ENCODE assay signal across 8 mouse cellular contexts in genomic region chr13:56134031-56134430, GRCm38 (mm10). TPM values are rescaled to one million over a fixed set of nuclear protein-coding genes. Genes with fewer than 3 reads are reported as not detected.
DNase-seq lines count a peak whose midpoint lies in the region; ATAC-seq and TF ChIP-seq lines count a peak whose summit lies in the region.

No protein-coding gene starts in this region.

- DNase-seq in kidney, postnatal 36 days, result no peak
- DNase-seq in MEL (ENCODE audit: low read depth, low spot score), result peak; percentile 62
- DNase-seq in layer of hippocampus, postnatal 25 days (ENCODE audit: extremely low spot score in 1 of 2, low spot score in 1 of 2), result no peak
- DNase-seq in urinary bladder, postnatal 14 days (ENCODE audit: low spot score), result no peak
- DNase-seq in thymus, adult 18-20 months, result no peak

- H3K4me3 ChIP-seq in kidney, embryonic 15.5 days (replicated peaks), result peak overlapping the region; percentile 94
- peak overlapping the region; percentile 93 to 96 for H3K4me3 ChIP-seq in MEL (ENCODE audit: control insufficient read depth in 1 of 2, insufficient read depth in 1 of 2, low read depth in 2 of 2, low read length in 2 of 2)
- H3K4me3 ChIP-seq in hindbrain, embryonic 13.5 days, result peak overlapping the region; percentile 97
- peak overlapping the region; percentile 100 for H3K4me3 ChIP-seq in midbrain, embryonic 13.5 days (replicated peaks)

- no peaks in the 10 kb centered on the region for H3K9me3 ChIP-seq in kidney, embryonic 15.5 days (replicated peaks)
- H3K9me3 ChIP-seq in MEL (replicated peaks; ENCODE audit: insufficient read depth, low read length), result no peaks in the 10 kb centered on the region
- H3K9me3 ChIP-seq in hindbrain, embryonic 13.5 days, result no peaks in the 10 kb centered on the region
- 0 out of 2 replicates have a peak, but pooled peaks cover 5% of the 10 kb centered on the region for H3K9me3 ChIP-seq in midbrain, embryonic 13.5 days

- WGBS in kidney, embryonic 15.5 days, result 22% methylated on average over 5 of the region's 5 CpGs
- WGBS in hindbrain, embryonic 13.5 days, result 51% methylated on average over 5 of the region's 5 CpGs
- WGBS in midbrain, embryonic 13.5 days, result 54% methylated on average over 5 of the region's 5 CpGs

- H3K36me3 ChIP-seq in kidney, embryonic 15.5 days, result peaks cover 20% of the 10 kb centered on the region; the same call in 1 of the 2 replicates
- peaks cover 0 to 5% of the 10 kb centered on the region in 2 experiments for H3K36me3 ChIP-seq in MEL (ENCODE audit: control insufficient read depth in 1 of 2, insufficient read depth in 2 of 2, low read length in 2 of 2)
- peaks cover 13% of the 10 kb centered on the region for H3K36me3 ChIP-seq in hindbrain, embryonic 13.5 days
- peaks cover 24% of the 10 kb centered on the region for H3K36me3 ChIP-seq in midbrain, embryonic 13.5 days

- TF ChIP-seq RAD21 in MEL (IDR thresholded peaks at IDR 0.05; ENCODE audit: low read depth, low read length), result no peak

- H3K4me1 ChIP-seq in kidney, embryonic 15.5 days, result peaks cover 39% of the 10 kb centered on the region
- H3K4me1 ChIP-seq in MEL (ENCODE audit: control insufficient read depth in 1 of 2, insufficient read depth in 2 of 2, low read length in 2 of 2), result peaks cover 0 to 6% of the 10 kb centered on the region in 2 experiments; a peak in 3 of 4 replicates
- H3K4me1 ChIP-seq in hindbrain, embryonic 13.5 days (replicated peaks), result peaks cover 37% of the 10 kb centered on the region
- peaks cover 31% of the 10 kb centered on the region for H3K4me1 ChIP-seq in midbrain, embryonic 13.5 days (replicated peaks)

- H3K4me2 ChIP-seq in kidney, embryonic 15.5 days, result peak overlapping the region; percentile 82
- H3K4me2 ChIP-seq in hindbrain, embryonic 13.5 days, result peak overlapping the region; percentile 91
- peak overlapping the region; percentile 94 for H3K4me2 ChIP-seq in midbrain, embryonic 13.5 days (replicated peaks)

- TF ChIP-seq CTCF in MEL (IDR thresholded peaks at IDR 0.05 in 2 of 3, conservative IDR thresholded peaks at IDR 0.05 in 1 of 3; ENCODE audit: control insufficient read depth in 1 of 3, insufficient read depth in 1 of 3, low read depth in 2 of 3, low read length in 3 of 3, poor library complexity in 1 of 3, severe bottlenecking in 1 of 3), result no peak

- no peak for TF ChIP-seq POLR2A in MEL (IDR thresholded peaks at IDR 0.05; ENCODE audit: control insufficient read depth in 1 of 2, insufficient read depth in 1 of 2, low read depth in 1 of 2, low read length in 2 of 2, poor library complexity in 1 of 2)

- ATAC-seq in kidney, embryonic 15.5 days (replicated peaks; ENCODE audit: low FRiP score), result no peak
- ATAC-seq in hindbrain, embryonic 13.5 days (ENCODE audit: low FRiP score), result no peak
- no peak for ATAC-seq in midbrain, embryonic 13.5 days

- H3K27ac ChIP-seq in kidney, embryonic 15.5 days, result peak overlapping the region; percentile 94; the same call in 1 of the 2 replicates
- H3K27ac ChIP-seq in MEL (ENCODE audit: control insufficient read depth, low read depth, low read length), result no peak overlapping the region
- H3K27ac ChIP-seq in hindbrain, embryonic 13.5 days, result no peak overlapping the region
- H3K27ac ChIP-seq in midbrain, embryonic 13.5 days, result no peak overlapping the region

- peaks cover 51% of the 10 kb centered on the region for H3K79me2 ChIP-seq in MEL (ENCODE audit: control insufficient read depth, insufficient read depth, low read length, poor library complexity)

- H3K27me3 ChIP-seq in kidney, embryonic 15.5 days, result no peaks in the 10 kb centered on the region
- peaks cover under 1 to 2% of the 10 kb centered on the region in 2 experiments; a peak in 2 of 4 replicates for H3K27me3 ChIP-seq in MEL (ENCODE audit: control insufficient read depth in 1 of 2, insufficient read depth in 2 of 2, low read length in 2 of 2)
- peaks cover 5% of the 10 kb centered on the region; the same call in 1 of the 2 replicates for H3K27me3 ChIP-seq in hindbrain, embryonic 13.5 days
- 0 out of 2 replicates have a peak, but pooled peaks cover 3% of the 10 kb centered on the region for H3K27me3 ChIP-seq in midbrain, embryonic 13.5 days

- H3K9ac ChIP-seq in kidney, embryonic 15.5 days, result no peak overlapping the region; the same call in 1 of the 2 replicates
- H3K9ac ChIP-seq in MEL (ENCODE audit: control insufficient read depth, low read depth, low read length, poor library complexity, severe bottlenecking), result peak overlapping the region; percentile 98
- H3K9ac ChIP-seq in hindbrain, embryonic 13.5 days, result peak overlapping the region; percentile 99
- peak overlapping the region; percentile 98 for H3K9ac ChIP-seq in midbrain, embryonic 13.5 days (replicated peaks)

- peak; percentile 28 to 47; a peak in 2 of 4 replicates for TF ChIP-seq EP300 in MEL (IDR thresholded peaks at IDR 0.05; ENCODE audit: low read depth in 1 of 2, low read length in 2 of 2)

TF ChIP-seq in MEL, 35 proteins besides CTCF, POLR2A, EP300 and RAD21:
- peak; percentile 67; the same call in 1 of the 2 replicates for TF ChIP-seq SIN3A (IDR thresholded peaks at IDR 0.05; ENCODE audit: low read length)
- no peak for TF ChIP-seq GATA1 (IDR thresholded peaks at IDR 0.05; ENCODE audit: low read depth, low read length)
- TF ChIP-seq ETS1 (IDR thresholded peaks at IDR 0.05; ENCODE audit: low read depth, low read length), result 0 out of 2 replicates have a peak, but pooled peaks have one; percentile 44
- no peak for TF ChIP-seq JUND (IDR thresholded peaks at IDR 0.05; ENCODE audit: low read depth, low read length)
- no peak for TF ChIP-seq ZMIZ1 (IDR thresholded peaks at IDR 0.05; ENCODE audit: low read depth, low read length)
- TF ChIP-seq MXI1 (IDR thresholded peaks at IDR 0.05; ENCODE audit: low read depth, low read length), result peak; percentile 65
- TF ChIP-seq ZC3H11A (IDR thresholded peaks at IDR 0.05; ENCODE audit: low read depth, low read length), result no peak
- TF ChIP-seq CHD2 (IDR thresholded peaks at IDR 0.05; ENCODE audit: low read length), result no peak
- TF ChIP-seq KAT2A (conservative IDR thresholded peaks at IDR 0.05; ENCODE audit: low read depth, low read length), result no peak
- no peak for TF ChIP-seq USF1 (IDR thresholded peaks at IDR 0.05; ENCODE audit: low read depth, low read length)
- no peak for TF ChIP-seq E2F4 (IDR thresholded peaks at IDR 0.05; ENCODE audit: borderline replicate concordance, low read depth, low read length)
TF ChIP-seq in MEL: peak in this region for 3.

RNA-seq across cellular contexts. Expression of gene H2afy, which starts 2.1 kb away (rescaled TPM):
- 395 and 406 TPM in 2 replicates for polyA plus RNA-seq in kidney, embryonic 15.5 days (2015; fragmentation: Nextera tagmentation; extraction: Ambion mirVana)
- total RNA-seq in MEL (2012; rRNA removed), result 131 and 159 TPM in 2 replicates
- polyA plus RNA-seq in MEL (2012; ENCODE audit: insufficient read depth in 1 of 2, insufficient read length in 2 of 2, low read depth in 1 of 2, low replicate concordance in 2 of 2, missing spikeins in 1 of 2), result 100 to 1,000 TPM in 1 of 2 experiments, not detected in 1; 245 TPM
- 369 and 380 TPM in 2 replicates for polyA plus RNA-seq in hindbrain, embryonic 13.5 days (2015; fragmentation: Nextera tagmentation; extraction: Ambion mirVana)
- 414 and 443 TPM in 2 replicates for polyA plus RNA-seq in midbrain, embryonic 13.5 days (2015; fragmentation: Nextera tagmentation; extraction: Ambion mirVana)
- total RNA-seq in layer of hippocampus, postnatal 25 days (2021), result 100 to 1,000 TPM; 115 to 130 TPM

RNA-seq across cellular contexts. Expression of gene Tifab, which starts 44.7 kb away (rescaled TPM):
- polyA plus RNA-seq in kidney, embryonic 15.5 days (2015; fragmentation: Nextera tagmentation; extraction: Ambion mirVana), result 2.1 and 2.4 TPM in 2 replicates
- not detected in 2 replicates for total RNA-seq in MEL (2012; rRNA removed)
- polyA plus RNA-seq in MEL (2012; ENCODE audit: insufficient read depth in 1 of 2, insufficient read length in 2 of 2, low read depth in 1 of 2, low replicate concordance in 2 of 2, missing spikeins in 1 of 2), result not detected
- polyA plus RNA-seq in hindbrain, embryonic 13.5 days (2015; fragmentation: Nextera tagmentation; extraction: Ambion mirVana), result 1.1 and 1.5 TPM in 2 replicates
- 0.61 and 0.90 TPM in 2 replicates for polyA plus RNA-seq in midbrain, embryonic 13.5 days (2015; fragmentation: Nextera tagmentation; extraction: Ambion mirVana)
- 1 to 10 TPM; 1.8 to 2.0 TPM for total RNA-seq in layer of hippocampus, postnatal 25 days (2021)
